24 mouse cellular contexts compared by ENCODE assay signal in genomic region chr3:27907301-27907700, GRCm38 (mm10). TPM values are rescaled to one million over a fixed set of nuclear protein-coding genes. Genes with fewer than 3 reads are reported as not detected.
"Had no signal": no experiment of that assay in that cellular context is flagged by ENCODE, and none has a peak within 500 bp of the region (broad histone marks: within the 10 kb centered on the region; RNA-seq: fewer than 3 reads in every experiment).

No protein-coding gene starts in this region.

- H3K27me3 ChIP-seq: lung, embryonic 15.5 days; megakaryocyte, embryonic 14.5 days; neural tube, embryonic 12.5 days; neural tube, embryonic 15.5 days; stomach, embryonic 15.5 days had no signal

- H3K4me3 ChIP-seq: layer of hippocampus, adult 2 months; lung, embryonic 15.5 days; megakaryocyte, embryonic 14.5 days; midbrain, embryonic 10.5 days; neural tube, embryonic 12.5 days; neural tube, embryonic 15.5 days; stomach, embryonic 15.5 days had no signal

- H3K4me2 ChIP-seq: lung, embryonic 15.5 days; neural tube, embryonic 12.5 days; neural tube, embryonic 15.5 days; stomach, embryonic 15.5 days had no signal

- H3K4me1 ChIP-seq: megakaryocyte, embryonic 14.5 days; midbrain, embryonic 10.5 days; neural tube, embryonic 12.5 days; stomach, embryonic 15.5 days had no signal

- ATAC-seq: inflammation-experienced regulatory T-cells, adult 6 months had no signal

- H3K9me3 ChIP-seq: lung, embryonic 15.5 days; midbrain, embryonic 10.5 days; neural tube, embryonic 12.5 days; stomach, embryonic 15.5 days had no signal

- H3K27ac ChIP-seq: layer of hippocampus, adult 2 months; lung, embryonic 15.5 days; midbrain, embryonic 10.5 days; neural tube, embryonic 12.5 days; neural tube, embryonic 15.5 days; stomach, embryonic 15.5 days had no signal

- H3K9ac ChIP-seq: lung, embryonic 15.5 days; neural tube, embryonic 12.5 days; neural tube, embryonic 15.5 days; stomach, embryonic 15.5 days had no signal

- DNase-seq: kidney, adult 18-20 months; kidney, adult 9 months; kidney, postnatal 25 days; layer of hippocampus, adult 9-11 months; lung, adult 18-20 months; lung, postnatal 10 days; lung, postnatal 36 days; midbrain, embryonic 14.5 days; right cerebral cortex, postnatal 25 days; spleen, adult 18-20 months; thymus, postnatal 25 days had no signal

- H3K36me3 ChIP-seq: lung, embryonic 15.5 days; midbrain, embryonic 10.5 days; neural tube, embryonic 12.5 days; neural tube, embryonic 15.5 days; stomach, embryonic 15.5 days had no signal

RNA-seq across cellular contexts. Expression of gene Tmem212, which starts 11.1 kb away (rescaled TPM):
- polyA plus RNA-seq: inflammation-experienced regulatory T-cells, adult 6 months; intestine, embryonic 16.5 days; large intestine, adult 2 months; limb, embryonic 11.5 days; limb, embryonic 14.5 days; midbrain, embryonic 10.5 days; midbrain, embryonic 14.5 days; neural tube, embryonic 12.5 days; stomach, embryonic 15.5 days; urinary bladder, adult 2 months had no signal
